Mouse (Mus musculus) limb, embryonic 13.5 days (tissue): ENCODE results near the gene Inpp4b. TPM values are rescaled to one million over a fixed set of nuclear protein-coding genes. Genes with fewer than 3 reads are reported as not detected.
A peak's percentile ranks its signal among the peaks of the same experiment; 100 is the strongest.

ENCODE experiments used
- ATAC-seq: fragments of 200-750 bp; cut with Nextera tagmentation; 2 replicates; pipeline ENCODE4 v1.8.0; 2017; ENCODE audit warnings: low read depth, moderate number of reproducible peaks, moderate TSS enrichment; ENCODE audit not compliant: low FRiP score
- H3K27ac ChIP-seq: fragments of 300-500 bp; sonication (generic); 2 replicates; pipeline ENCODE4 v1.5.1; 2015; ENCODE audit warnings: inconsistent platforms, mild to moderate bottlenecking, moderate library complexity
- H3K27me3 ChIP-seq: fragments of 300-500 bp; sonication (generic); 2 replicates; pipeline ENCODE4 v1.6.1; 2015; ENCODE audit warnings: mild to moderate bottlenecking, inconsistent platforms
- H3K36me3 ChIP-seq: fragments of 300-500 bp; sonication (generic); 2 replicates; pipeline ENCODE4 v1.6.1; 2015; ENCODE audit warnings: inconsistent platforms, mild to moderate bottlenecking, moderate library complexity
- H3K4me1 ChIP-seq: fragments of 300-500 bp; sonication (generic); 2 replicates; pipeline ENCODE4 v1.6.1; 2015; ENCODE audit warnings: inconsistent platforms
- H3K4me2 ChIP-seq: fragments of 300-500 bp; sonication (generic); replicated peaks from 2 replicates; pipeline ENCODE4 v1.6.1; 2015; ENCODE audit warnings: inconsistent platforms, mild to moderate bottlenecking, moderate library complexity
- H3K4me3 ChIP-seq: fragments of 300-500 bp; sonication (generic); 2 replicates; pipeline ENCODE4 v1.5.1; 2015; ENCODE audit warnings: moderate library complexity, mild to moderate bottlenecking, inconsistent platforms
- H3K9ac ChIP-seq: fragments of 300-500 bp; sonication (generic); 2 replicates; pipeline ENCODE4 v1.6.1; 2015; ENCODE audit warnings: mild to moderate bottlenecking, inconsistent platforms
- H3K9me3 ChIP-seq: fragments of 300-500 bp; sonication (generic); 2 replicates; pipeline ENCODE4 v1.6.1; 2016; ENCODE audit warnings: inconsistent platforms
- WGBS: fragments of 180-500 bp; shearing (Covaris S2); methylation state at CpG from one replicate; pipeline ENCODE4 v1.1.7; 2015; 5-methylcytosine and 5-hydroxymethylcytosine counted together
- polyA plus RNA-seq: library from polyadenylated mRNA; unstranded; fragments of >200 nt; fragmentation: Nextera tagmentation; extraction: Ambion mirVana; gene quantifications from 2 replicates; pipeline ENCODE4 v1.2.1, GENCODE M21; 2015

Gene Inpp4b
- polyA plus RNA-seq, 1 experiment from 2014 or later = 19.3 TPM

- Histone ChIP-seq H3K27me3 (no peaks in the 10 kb centered on the region), H3K4me2 (no peak overlapping the region), H3K36me3 (no peaks in the 10 kb centered on the region), H3K27ac (no peak overlapping the region), H3K4me1 (no peaks in the 10 kb centered on the region), H3K9me3 (no peaks in the 10 kb centered on the region), H3K4me3 (no peak overlapping the region), H3K9ac (no peak overlapping the region)
- no peak for ATAC-seq
- 78% methylated on average over 2 of the region's 2 CpGs for WGBS
These were observed 522.0 kb downstream of the Inpp4b start for GRCm38 (mm10) chr8:81864318-81864717.

GRCm38 (mm10) chr8:81865664-81866063 lies 523.3 kb downstream of the Inpp4b start:
- Histone ChIP-seq H3K4me2 (no peak overlapping the region), H3K27ac (no peak overlapping the region), H3K9me3 (no peaks in the 10 kb centered on the region), H3K27me3 (no peaks in the 10 kb centered on the region), H3K36me3 (no peaks in the 10 kb centered on the region), H3K9ac (no peak overlapping the region), H3K4me1 (no peaks in the 10 kb centered on the region), H3K4me3 (no peak overlapping the region)
- WGBS = 53% methylated on average over 3 of the region's 3 CpGs
- no peak for ATAC-seq

- Histone ChIP-seq H3K36me3 (no peaks in the 10 kb centered on the region), H3K4me2 (no peak overlapping the region), H3K4me1 (no peaks in the 10 kb centered on the region), H3K9me3 (no peaks in the 10 kb centered on the region), H3K27ac (no peak overlapping the region), H3K4me3 (no peak overlapping the region), H3K27me3 (no peaks in the 10 kb centered on the region), H3K9ac (no peak overlapping the region)
- WGBS = 31% methylated on average over 3 of the region's 3 CpGs
- no peak for ATAC-seq
These were observed 524.7 kb downstream of the Inpp4b start for GRCm38 (mm10) chr8:81867020-81867419.

GRCm38 (mm10) chr8:81870466-81870865 lies 528.1 kb downstream of the Inpp4b start:
- ATAC-seq = no peak
- 89% methylated on average over 2 of the region's 2 CpGs for WGBS
- no peaks in the 10 kb centered on the region for H3K9me3 ChIP-seq
- no peak overlapping the region for H3K4me2 ChIP-seq
- no peaks in the 10 kb centered on the region for H3K4me1 ChIP-seq
- no peak overlapping the region for H3K27ac ChIP-seq
- no peaks in the 10 kb centered on the region for H3K36me3 ChIP-seq
- H3K9ac ChIP-seq = no peak overlapping the region
- no peak overlapping the region for H3K4me3 ChIP-seq
- H3K27me3 ChIP-seq = no peaks in the 10 kb centered on the region

- H3K9ac ChIP-seq = no peak overlapping the region
- 71% methylated on average over 3 of the region's 3 CpGs for WGBS
- no peaks in the 10 kb centered on the region for H3K27me3 ChIP-seq
- no peak overlapping the region for H3K27ac ChIP-seq
- no peaks in the 10 kb centered on the region for H3K4me1 ChIP-seq
- ATAC-seq = no peak
- no peak overlapping the region for H3K4me2 ChIP-seq
- H3K9me3 ChIP-seq = no peaks in the 10 kb centered on the region
- H3K36me3 ChIP-seq = no peaks in the 10 kb centered on the region
- no peak overlapping the region for H3K4me3 ChIP-seq
These were observed 537.7 kb downstream of the Inpp4b start for GRCm38 (mm10) chr8:81880071-81880470.

- Histone ChIP-seq H3K9me3 (no peaks in the 10 kb centered on the region), H3K9ac (no peak overlapping the region), H3K36me3 (no peaks in the 10 kb centered on the region), H3K27ac (no peak overlapping the region), H3K4me3 (no peak overlapping the region), H3K4me2 (no peak overlapping the region), H3K27me3 (no peaks in the 10 kb centered on the region), H3K4me1 (no peaks in the 10 kb centered on the region)
- no peak for ATAC-seq
- WGBS = 81% methylated on average over 5 of the region's 5 CpGs
These were observed 541.8 kb downstream of the Inpp4b start for GRCm38 (mm10) chr8:81884195-81884594.

- Histone ChIP-seq H3K9ac (no peak overlapping the region), H3K9me3 (no peaks in the 10 kb centered on the region), H3K4me3 (no peak overlapping the region), H3K4me1 (no peaks in the 10 kb centered on the region), H3K36me3 (no peaks in the 10 kb centered on the region; the same call in 1 of the 2 replicates), H3K27ac (no peak overlapping the region), H3K4me2 (no peak overlapping the region), H3K27me3 (no peaks in the 10 kb centered on the region)
- ATAC-seq = no peak
These were observed 546.5 kb downstream of the Inpp4b start for GRCm38 (mm10) chr8:81888843-81889242.

- ATAC-seq = no peak
These were observed 550.9 kb downstream of the Inpp4b start for GRCm38 (mm10) chr8:81893292-81893691.

GRCm38 (mm10) chr8:81946812-81947211 lies 604.5 kb downstream of the Inpp4b start:
- Histone ChIP-seq H3K4me2 (no peak overlapping the region), H3K9ac (no peak overlapping the region), H3K4me1 (no peaks in the 10 kb centered on the region), H3K36me3 (no peaks in the 10 kb centered on the region), H3K27me3 (no peaks in the 10 kb centered on the region), H3K4me3 (no peak overlapping the region), H3K27ac (no peak overlapping the region), H3K9me3 (no peaks in the 10 kb centered on the region)
- WGBS = 87% methylated on average over 5 of the region's 5 CpGs
- no peak for ATAC-seq

More at GRCm38 (mm10) chr8:81893292-81893691, 550.9 kb downstream of the Inpp4b start:
- H3K27ac ChIP-seq = no peak overlapping the region
- no peak overlapping the region for H3K4me2 ChIP-seq
- no peaks in the 10 kb centered on the region for H3K9me3 ChIP-seq
- 100% methylated on average over 1 of the region's 1 CpGs for WGBS
- H3K27me3 ChIP-seq = no peaks in the 10 kb centered on the region
- no peaks in the 10 kb centered on the region; the same call in 1 of the 2 replicates for H3K36me3 ChIP-seq
- no peaks in the 10 kb centered on the region for H3K4me1 ChIP-seq
- H3K9ac ChIP-seq = no peak overlapping the region
- no peak overlapping the region for H3K4me3 ChIP-seq

GRCm38 (mm10) chr8:81953101-81953500 lies 610.7 kb downstream of the Inpp4b start:
- H3K4me2 ChIP-seq = no peak overlapping the region
- no peaks in the 10 kb centered on the region for H3K36me3 ChIP-seq
- 93% methylated on average over 2 of the region's 2 CpGs for WGBS
- H3K4me1 ChIP-seq = no peaks in the 10 kb centered on the region
- H3K27me3 ChIP-seq = no peaks in the 10 kb centered on the region
- H3K4me3 ChIP-seq = no peak overlapping the region
- ATAC-seq = no peak
- no peaks in the 10 kb centered on the region for H3K9me3 ChIP-seq
- no peak overlapping the region for H3K9ac ChIP-seq
- no peak overlapping the region for H3K27ac ChIP-seq

GRCm38 (mm10) chr8:81985128-81985665 lies 642.8 kb downstream of the Inpp4b start:
- ATAC-seq = no peak; the same call in 1 of the 2 replicates
- peaks cover 4% of the 10 kb centered on the region; the same call in 1 of the 2 replicates for H3K4me1 ChIP-seq
- no peak overlapping the region for H3K4me3 ChIP-seq
- no peaks in the 10 kb centered on the region for H3K36me3 ChIP-seq
- H3K27me3 ChIP-seq = no peaks in the 10 kb centered on the region
- no peaks in the 10 kb centered on the region for H3K9me3 ChIP-seq
- H3K4me2 ChIP-seq = no peak overlapping the region
- 21% methylated on average over 8 of the region's 8 CpGs for WGBS
- 0 out of 2 replicates have a peak overlapping the region, but pooled peaks have one; percentile 28 for H3K27ac ChIP-seq
- no peak overlapping the region for H3K9ac ChIP-seq

GRCm38 (mm10) chr8:81992966-81993365 lies 650.6 kb downstream of the Inpp4b start:
- no peak overlapping the region for H3K9ac ChIP-seq
- H3K4me2 ChIP-seq = no peak overlapping the region
- H3K4me1 ChIP-seq = peaks cover 5% of the 10 kb centered on the region; the same call in 1 of the 2 replicates
- no peak overlapping the region for H3K27ac ChIP-seq
- 94% methylated on average over 3 of the region's 3 CpGs for WGBS
- H3K4me3 ChIP-seq = no peak overlapping the region
- ATAC-seq = no peak
- H3K27me3 ChIP-seq = no peaks in the 10 kb centered on the region
- no peaks in the 10 kb centered on the region for H3K36me3 ChIP-seq
- H3K9me3 ChIP-seq = no peaks in the 10 kb centered on the region

GRCm38 (mm10) chr8:81996239-81996638 lies 653.9 kb downstream of the Inpp4b start:
- no peaks in the 10 kb centered on the region for H3K9me3 ChIP-seq
- no peaks in the 10 kb centered on the region for H3K36me3 ChIP-seq
- H3K4me3 ChIP-seq = no peak overlapping the region
- no peaks in the 10 kb centered on the region for H3K27me3 ChIP-seq
- no peak overlapping the region for H3K9ac ChIP-seq
- H3K27ac ChIP-seq = no peak overlapping the region
- WGBS = 34% methylated on average over 3 of the region's 3 CpGs
- H3K4me2 ChIP-seq = no peak overlapping the region
- ATAC-seq = no peak
- peaks cover 5% of the 10 kb centered on the region; the same call in 1 of the 2 replicates for H3K4me1 ChIP-seq
